Mouse (Mus musculus) heart, postnatal 36 days (tissue): ENCODE data around the gene Cmip. TPM values are rescaled to one million over a fixed set of nuclear protein-coding genes. Genes with fewer than 3 reads are reported as not detected.

ENCODE experiments used
- DNase-seq, 2 experiments: peaks; one replicate each; pipeline ENCODE4 v3.0.0; 2021 to 2022
- intact Hi-C: fragments of 180-260 bp; cut with DNase I; formaldehyde crosslinking; loops from one replicate; pipeline ENCODE4 v1.15.1; 2025
- total RNA-seq, 2 experiments: library from RNA; stranded (reverse); gene quantifications; 2 replicates each; pipeline ENCODE4 v1.2.3; 2021

Gene Cmip
- total RNA-seq, 2 experiments from 2014 or later: 20.3 to 25.1 TPM

- DNase-seq: peak in 1 of 2 experiments; percentile 36
- intact Hi-C loops: loop anchor here (2.0 kb wide), 2 partner anchors 25 to 81 kb away; no protein-coding TSS in a partner anchor
Observed at GRCm38 (mm10) chr8:117339958-117340651, 83.2 kb downstream of the Cmip start.

GRCm38 (mm10) chr8:117340800-117341199 is 83.9 kb downstream of the Cmip start:
- DNase-seq: no peak
- intact Hi-C loops: loop anchor here (2.0 kb wide), 1 partner anchor 24 kb away; no protein-coding TSS in a partner anchor

GRCm38 (mm10) chr8:117342735-117343385 is 86.0 kb downstream of the Cmip start:
- intact Hi-C loops: no loop called here
- no peak for DNase-seq

GRCm38 (mm10) chr8:117343484-117343883 is 86.6 kb downstream of the Cmip start:
- intact Hi-C loops: no loop called here
- no peak for DNase-seq

GRCm38 (mm10) chr8:117344899-117345298 is 88.0 kb downstream of the Cmip start:
- no peak for DNase-seq
- intact Hi-C loops: no loop called here

- no peak for DNase-seq
- intact Hi-C loops: no loop called here
Observed at GRCm38 (mm10) chr8:117345376-117345775, 88.5 kb downstream of the Cmip start.

- intact Hi-C loops: no loop called here
- DNase-seq: no peak
Observed at GRCm38 (mm10) chr8:117347556-117347955, 90.7 kb downstream of the Cmip start.

GRCm38 (mm10) chr8:117348718-117349394 is 92.0 kb downstream of the Cmip start:
- intact Hi-C loops: no loop called here

GRCm38 (mm10) chr8:117349541-117349940 is 92.7 kb downstream of the Cmip start:
- DNase-seq: no peak
- intact Hi-C loops: no loop called here

More at GRCm38 (mm10) chr8:117348718-117349394, 92.0 kb downstream of the Cmip start:
- DNase-seq: no peak

- no peak for DNase-seq
- intact Hi-C loops: no loop called here
Observed at GRCm38 (mm10) chr8:117352098-117352497, 95.2 kb downstream of the Cmip start.

- DNase-seq: no peak
- intact Hi-C loops: no loop called here
Observed at GRCm38 (mm10) chr8:117355111-117355831, 98.4 kb downstream of the Cmip start.

GRCm38 (mm10) chr8:117356109-117356672 is 99.3 kb downstream of the Cmip start:
- DNase-seq: no peak
- intact Hi-C loops: no loop called here

GRCm38 (mm10) chr8:117357491-117358467 is 100.9 kb downstream of the Cmip start:
- intact Hi-C loops: no loop called here
- DNase-seq: no peak

GRCm38 (mm10) chr8:117360172-117360930 is 103.5 kb downstream of the Cmip start:
- DNase-seq: no peak
- intact Hi-C loops: no loop called here

GRCm38 (mm10) chr8:117361595-117362437 is 105.0 kb downstream of the Cmip start:
- no peak for DNase-seq
- intact Hi-C loops: no loop called here

- DNase-seq: no peak
- intact Hi-C loops: no loop called here
Observed at GRCm38 (mm10) chr8:117362438-117362726, 105.5 kb downstream of the Cmip start.

- intact Hi-C loops: no loop called here
- peak; percentile 58 to 67 for DNase-seq
Observed at GRCm38 (mm10) chr8:117363291-117363690, 106.4 kb downstream of the Cmip start.
